Mouse (Mus musculus): ENCODE measurements around the gene Aloxe3. TPM values are rescaled to one million over a fixed set of nuclear protein-coding genes. Genes with fewer than 3 reads are reported as not detected.

Gene Aloxe3
- polyA plus RNA-seq, 1 experiment from 2014 or later: 3.5 TPM

- Histone ChIP-seq H3K9me3 (ENCODE audit: control insufficient read depth, low read length) (no peaks in the 10 kb centered on the region), H3K4me3 (replicated peaks; ENCODE audit: low read length) (no peak overlapping the region), H3K36me3 (ENCODE audit: control insufficient read depth, insufficient read depth) (0 out of 2 replicates have a peak, but pooled peaks cover 2% of the 10 kb centered on the region), H3K9ac (replicated peaks; ENCODE audit: low read depth, low read length) (no peak overlapping the region), H3K4me1 (replicated peaks; ENCODE audit: control insufficient read depth, insufficient read depth, low read length) (peaks cover 34% of the 10 kb centered on the region), H3K27me3 (replicated peaks; ENCODE audit: control insufficient read depth, insufficient read depth, low read length) (no peaks in the 10 kb centered on the region), H3K27ac (ENCODE audit: low read length) (no peak overlapping the region), H3K4me2 (ENCODE audit: low read length) (no peak overlapping the region)
- 49% methylated on average over 4 of the region's 4 CpGs for WGBS
- ATAC-seq: no peak
Observed at GRCm38 (mm10) chr11:69087082-69087481, 38.6 kb upstream of the Aloxe3 start.

DNA sequence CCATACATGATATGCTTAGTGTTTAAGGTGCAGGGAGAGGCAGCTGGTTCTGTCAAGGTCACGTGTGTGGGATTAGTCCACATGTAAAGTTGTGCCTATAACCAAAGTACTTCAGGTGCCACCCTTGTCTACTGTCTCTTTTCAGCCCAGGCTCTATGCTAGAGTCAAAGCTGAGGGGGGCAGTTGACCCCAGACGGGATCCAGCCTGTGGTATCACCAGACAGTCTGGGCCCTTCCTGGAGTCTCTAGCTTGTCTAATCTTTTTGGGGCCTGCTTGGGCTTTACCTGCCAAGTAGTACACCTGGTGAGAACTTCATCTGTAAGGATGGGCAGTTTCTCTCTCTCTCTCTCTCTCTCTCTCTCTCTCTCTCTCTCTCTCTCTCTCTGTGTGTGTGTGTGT, 38.1 kb upstream of the Aloxe3 start:
- Histone ChIP-seq H3K27ac (ENCODE audit: low read length) (no peak overlapping the region; the same call in 1 of the 2 replicates), H3K9me3 (ENCODE audit: control insufficient read depth, low read length) (no peaks in the 10 kb centered on the region), H3K4me3 (replicated peaks; ENCODE audit: low read length) (no peak overlapping the region), H3K4me1 (replicated peaks; ENCODE audit: control insufficient read depth, insufficient read depth, low read length) (peaks cover 34% of the 10 kb centered on the region), H3K4me2 (ENCODE audit: low read length) (peak overlapping the region; percentile 98), H3K27me3 (replicated peaks; ENCODE audit: control insufficient read depth, insufficient read depth, low read length) (no peaks in the 10 kb centered on the region), H3K9ac (replicated peaks; ENCODE audit: low read depth, low read length) (no peak overlapping the region; the same call in 1 of the 2 replicates), H3K36me3 (ENCODE audit: control insufficient read depth, insufficient read depth) (0 out of 2 replicates have a peak, but pooled peaks cover 2% of the 10 kb centered on the region)
- ATAC-seq: no peak
- WGBS: 75% methylated on average over 2 of the region's 2 CpGs

- Histone ChIP-seq H3K9me3 (ENCODE audit: control insufficient read depth, low read length) (no peaks in the 10 kb centered on the region), H3K9ac (replicated peaks; ENCODE audit: low read depth, low read length) (peak within 1 kb of the TSS; percentile 100), H3K4me1 (replicated peaks; ENCODE audit: control insufficient read depth, insufficient read depth, low read length) (peaks cover 34% of the 10 kb centered on the region), H3K4me2 (ENCODE audit: low read length) (peak within 1 kb of the TSS; percentile 98), H3K27ac (ENCODE audit: low read length) (peak within 1 kb of the TSS; percentile 94), H3K4me3 (replicated peaks; ENCODE audit: low read length) (peak within 1 kb of the TSS; percentile 99), H3K36me3 (ENCODE audit: control insufficient read depth, insufficient read depth) (0 out of 2 replicates have a peak, but pooled peaks cover 2% of the 10 kb centered on the region), H3K27me3 (replicated peaks; ENCODE audit: control insufficient read depth, insufficient read depth, low read length) (no peaks in the 10 kb centered on the region)
- ATAC-seq: peak; percentile 90
- WGBS: 1% methylated on average over 53 of the region's 67 CpGs
Observed at GRCm38 (mm10) chr11:69088103-69088855, 37.4 kb upstream of the Aloxe3 start, which contains the start of gene Vamp2. Vamp2 (plus strand) TSS chr11:69088490.

DNA sequence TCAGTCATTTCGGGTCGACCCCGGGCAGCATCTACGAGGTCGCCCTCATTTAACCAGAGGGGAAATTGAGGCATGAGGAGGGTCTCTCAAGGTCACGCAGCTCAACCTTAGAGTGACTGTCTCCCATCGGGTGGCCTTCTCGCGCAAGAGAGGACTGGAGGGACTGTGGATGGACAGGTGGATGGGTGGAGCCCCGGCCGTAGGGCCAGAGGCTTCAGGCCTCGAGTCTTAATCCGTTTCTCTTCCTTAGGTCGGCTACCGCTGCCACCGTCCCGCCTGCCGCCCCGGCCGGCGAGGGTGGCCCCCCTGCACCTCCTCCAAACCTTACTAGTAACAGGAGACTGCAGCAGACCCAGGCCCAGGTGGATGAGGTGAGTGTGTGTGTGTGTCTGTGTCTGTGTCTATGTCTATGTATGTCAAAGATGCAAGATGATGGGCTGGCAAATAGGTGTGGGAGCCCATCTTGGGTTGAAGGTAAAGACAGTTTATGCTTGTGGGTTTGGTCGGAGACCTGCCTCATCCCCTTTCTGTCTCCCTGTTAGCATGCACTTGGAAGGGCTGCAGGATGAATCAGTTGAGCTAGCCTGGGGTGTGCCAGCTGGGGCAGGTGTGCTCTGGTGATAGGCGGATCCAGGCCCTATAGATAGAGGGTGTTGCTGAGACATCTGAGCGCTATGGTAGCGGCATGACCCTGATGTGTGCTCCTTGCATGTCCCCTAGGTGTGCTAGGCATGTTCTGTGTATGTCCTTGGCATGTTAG, 36.7 kb upstream of the Aloxe3 start:
- Histone ChIP-seq H3K4me1 (replicated peaks; ENCODE audit: control insufficient read depth, insufficient read depth, low read length) (peaks cover 34% of the 10 kb centered on the region), H3K4me3 (replicated peaks; ENCODE audit: low read length) (peak overlapping the region; percentile 99), H3K9me3 (ENCODE audit: control insufficient read depth, low read length) (no peaks in the 10 kb centered on the region), H3K27ac (ENCODE audit: low read length) (peak overlapping the region; percentile 94), H3K9ac (replicated peaks; ENCODE audit: low read depth, low read length) (peak overlapping the region; percentile 100), H3K36me3 (ENCODE audit: control insufficient read depth, insufficient read depth) (0 out of 2 replicates have a peak, but pooled peaks cover 2% of the 10 kb centered on the region), H3K27me3 (replicated peaks; ENCODE audit: control insufficient read depth, insufficient read depth, low read length) (no peaks in the 10 kb centered on the region), H3K4me2 (ENCODE audit: low read length) (peak overlapping the region; percentile 98)
- WGBS: 11% methylated on average over 25 of the region's 25 CpGs
- peak; percentile 2; the same call in 1 of the 2 replicates for ATAC-seq

DNA sequence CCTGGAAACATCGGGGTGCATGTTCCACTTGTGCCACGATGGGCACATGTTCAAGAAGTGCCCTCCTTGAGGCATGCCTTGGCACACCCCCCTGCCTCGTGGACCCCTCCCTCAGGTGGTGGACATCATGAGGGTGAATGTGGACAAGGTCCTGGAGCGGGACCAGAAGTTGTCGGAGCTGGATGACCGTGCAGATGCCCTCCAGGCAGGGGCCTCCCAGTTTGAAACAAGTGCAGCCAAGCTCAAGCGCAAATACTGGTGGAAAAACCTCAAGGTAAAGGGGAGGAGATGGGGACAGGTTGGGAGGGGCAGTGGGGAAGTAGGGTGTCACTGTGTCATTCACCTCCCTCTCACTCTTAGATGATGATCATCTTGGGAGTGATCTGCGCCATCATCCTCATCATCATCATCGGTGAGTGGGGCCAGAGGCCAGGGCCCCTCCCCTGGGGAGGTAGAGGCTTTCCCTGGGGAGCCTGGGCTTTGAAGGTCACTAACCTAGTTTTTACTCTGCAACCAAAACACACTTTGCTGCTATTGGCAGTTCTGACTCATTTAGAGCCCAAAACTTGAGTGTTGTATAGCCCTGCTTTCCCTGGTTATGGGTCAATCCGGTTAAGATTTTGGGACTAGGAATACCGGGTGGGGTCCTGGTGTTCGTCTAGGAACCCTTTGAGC, 35.9 kb upstream of the Aloxe3 start:
- Histone ChIP-seq H3K4me1 (replicated peaks; ENCODE audit: control insufficient read depth, insufficient read depth, low read length) (peaks cover 38% of the 10 kb centered on the region), H3K36me3 (ENCODE audit: control insufficient read depth, insufficient read depth) (0 out of 2 replicates have a peak, but pooled peaks cover 2% of the 10 kb centered on the region), H3K27ac (ENCODE audit: low read length) (no peak overlapping the region), H3K9ac (replicated peaks; ENCODE audit: low read depth, low read length) (peak overlapping the region; percentile 100), H3K9me3 (ENCODE audit: control insufficient read depth, low read length) (no peaks in the 10 kb centered on the region), H3K27me3 (replicated peaks; ENCODE audit: control insufficient read depth, insufficient read depth, low read length) (no peaks in the 10 kb centered on the region), H3K4me2 (ENCODE audit: low read length) (peak overlapping the region; percentile 98), H3K4me3 (replicated peaks; ENCODE audit: low read length) (peak overlapping the region; percentile 99)
- WGBS: 89% methylated on average over 12 of the region's 12 CpGs
- no peak for ATAC-seq

GRCm38 (mm10) chr11:69090367-69090766, 35.3 kb upstream of the Aloxe3 start:
- no peaks in the 10 kb centered on the region for H3K9me3 ChIP-seq (ENCODE audit: control insufficient read depth, low read length)
- H3K9ac ChIP-seq (replicated peaks; ENCODE audit: low read depth, low read length): peak overlapping the region; percentile 13; the same call in 1 of the 2 replicates

GRCm38 (mm10) chr11:69091566-69092385, 33.9 kb upstream of the Aloxe3 start:
- Histone ChIP-seq H3K4me1 (replicated peaks; ENCODE audit: control insufficient read depth, insufficient read depth, low read length) (peaks cover 52% of the 10 kb centered on the region), H3K9me3 (ENCODE audit: control insufficient read depth, low read length) (no peaks in the 10 kb centered on the region), H3K9ac (replicated peaks; ENCODE audit: low read depth, low read length) (no peak overlapping the region), H3K4me2 (ENCODE audit: low read length) (no peak overlapping the region), H3K27me3 (replicated peaks; ENCODE audit: control insufficient read depth, insufficient read depth, low read length) (no peaks in the 10 kb centered on the region), H3K27ac (ENCODE audit: low read length) (no peak overlapping the region), H3K36me3 (ENCODE audit: control insufficient read depth, insufficient read depth) (0 out of 2 replicates have a peak, but pooled peaks cover 2% of the 10 kb centered on the region), H3K4me3 (replicated peaks; ENCODE audit: low read length) (no peak overlapping the region)
- WGBS: 67% methylated on average over 7 of the region's 7 CpGs
- no peak for ATAC-seq

More at GRCm38 (mm10) chr11:69090367-69090766, 35.3 kb upstream of the Aloxe3 start:
- peaks cover 40% of the 10 kb centered on the region for H3K4me1 ChIP-seq (replicated peaks; ENCODE audit: control insufficient read depth, insufficient read depth, low read length)
- WGBS: 68% methylated on average over 4 of the region's 6 CpGs
- no peaks in the 10 kb centered on the region for H3K27me3 ChIP-seq (replicated peaks; ENCODE audit: control insufficient read depth, insufficient read depth, low read length)
- no peak overlapping the region for H3K27ac ChIP-seq (ENCODE audit: low read length)
- peak overlapping the region; percentile 98 for H3K4me2 ChIP-seq (ENCODE audit: low read length)
- H3K4me3 ChIP-seq (replicated peaks; ENCODE audit: low read length): no peak overlapping the region
- ATAC-seq: no peak
- 0 out of 2 replicates have a peak, but pooled peaks cover 2% of the 10 kb centered on the region for H3K36me3 ChIP-seq (ENCODE audit: control insufficient read depth, insufficient read depth)

GRCm38 (mm10) chr11:69092386-69092751, 33.3 kb upstream of the Aloxe3 start:
- WGBS: 0% methylated on average over 3 of the region's 3 CpGs
- ATAC-seq: no peak

More at GRCm38 (mm10) chr11:69092386-69092751, 33.3 kb upstream of the Aloxe3 start:
- Histone ChIP-seq H3K4me1 (replicated peaks; ENCODE audit: control insufficient read depth, insufficient read depth, low read length) (peaks cover 58% of the 10 kb centered on the region), H3K4me2 (ENCODE audit: low read length) (no peak overlapping the region), H3K9ac (replicated peaks; ENCODE audit: low read depth, low read length) (no peak overlapping the region), H3K27me3 (replicated peaks; ENCODE audit: control insufficient read depth, insufficient read depth, low read length) (no peaks in the 10 kb centered on the region), H3K9me3 (ENCODE audit: control insufficient read depth, low read length) (no peaks in the 10 kb centered on the region), H3K4me3 (replicated peaks; ENCODE audit: low read length) (no peak overlapping the region), H3K27ac (ENCODE audit: low read length) (no peak overlapping the region), H3K36me3 (ENCODE audit: control insufficient read depth, insufficient read depth) (0 out of 2 replicates have a peak, but pooled peaks cover 2% of the 10 kb centered on the region)

Measured in forebrain, embryonic 16.5 days (tissue).